Mouse (Mus musculus) midbrain, postnatal 0 days (tissue): ENCODE results near the gene Ccz1. TPM values are rescaled to one million over a fixed set of nuclear protein-coding genes. Genes with fewer than 3 reads are reported as not detected.

Experiments
- ATAC-seq: fragments of 200-750 bp; cut with Nextera tagmentation; 2 replicates; pipeline ENCODE4 v1.8.0; 2017; ENCODE audit warnings: moderate number of reproducible peaks, mild to moderate bottlenecking, moderate TSS enrichment, moderate library complexity; ENCODE audit not compliant: low FRiP score
- DNase-seq: peaks from one replicate; pipeline ENCODE4 v3.0.0-alpha.2; 2015; ENCODE audit warnings: low spot score
- H3K27ac ChIP-seq: fragments of 300-500 bp; sonication (generic); 2 replicates; pipeline ENCODE4 v1.5.1; 2014; ENCODE audit warnings: low read depth, mild to moderate bottlenecking, low read length, mixed read lengths
- H3K27me3 ChIP-seq: fragments of 300-500 bp; sonication (generic); 2 replicates; pipeline ENCODE4 v1.6.1; 2014; ENCODE audit warnings: low read length, control low read depth, mixed read lengths; ENCODE audit not compliant: insufficient read depth
- H3K36me3 ChIP-seq: fragments of 300-500 bp; sonication (generic); 2 replicates; pipeline ENCODE4 v1.6.1; 2014; ENCODE audit warnings: low read length, control low read depth, mixed read lengths; ENCODE audit not compliant: insufficient read depth
- H3K4me1 ChIP-seq: fragments of 300-500 bp; sonication (generic); 2 replicates; pipeline ENCODE4 v1.6.1; 2014; ENCODE audit warnings: mild to moderate bottlenecking, control low read depth, antibody characterized with exemption, low read length, mixed read lengths; ENCODE audit not compliant: insufficient read depth
- H3K4me2 ChIP-seq: fragments of 300-500 bp; sonication (generic); 2 replicates; pipeline ENCODE4 v1.6.1; 2014; ENCODE audit warnings: low read depth, mild to moderate bottlenecking, low read length, mixed read lengths; ENCODE audit not compliant: poor library complexity, severe bottlenecking
- H3K4me3 ChIP-seq: fragments of 300-500 bp; sonication (generic); 2 replicates; pipeline ENCODE4 v1.5.1; 2014; ENCODE audit warnings: low read depth, mild to moderate bottlenecking, low read length, moderate library complexity
- H3K9ac ChIP-seq: fragments of 300-500 bp; sonication (generic); replicated peaks from 2 replicates; pipeline ENCODE4 v1.6.1; 2014; ENCODE audit warnings: mild to moderate bottlenecking, low read length, moderate library complexity, mixed read lengths; ENCODE audit not compliant: poor library complexity, severe bottlenecking
- H3K9me3 ChIP-seq: fragments of 300-500 bp; sonication (generic); 2 replicates; pipeline ENCODE4 v1.6.1; 2016; ENCODE audit warnings: low read length, control low read depth
- CTCF ChIP-seq: IDR thresholded peaks from 2 replicates; pipeline ENCODE4 v1.5.1; 2016; ENCODE audit warnings: antibody characterized with exemption, mild to moderate bottlenecking
- WGBS: fragments of 180-500 bp; shearing (Covaris S2); extraction: QIAGEN DNeasy Blood & Tissue Kit; methylation state at CpG from one replicate; pipeline ENCODE4 v1.1.7; 2014; 5-methylcytosine and 5-hydroxymethylcytosine counted together
- polyA plus RNA-seq: library from polyadenylated mRNA; unstranded; fragments of >200 nt; fragmentation: Nextera tagmentation; extraction: Ambion mirVana; gene quantifications from 2 replicates; pipeline ENCODE4 v1.2.1, GENCODE M21; 2015
- total RNA-seq: library from RNA; depleted of rRNA; stranded (reverse); fragments of >200 nt; gene quantifications from 2 replicates; pipeline ENCODE4 v1.2.3, GENCODE M21; 2014

The Ccz1 gene
- total and polyA plus RNA-seq, 2 experiments from 2014 or later, result 46.9 to 70.3 TPM

DNA sequence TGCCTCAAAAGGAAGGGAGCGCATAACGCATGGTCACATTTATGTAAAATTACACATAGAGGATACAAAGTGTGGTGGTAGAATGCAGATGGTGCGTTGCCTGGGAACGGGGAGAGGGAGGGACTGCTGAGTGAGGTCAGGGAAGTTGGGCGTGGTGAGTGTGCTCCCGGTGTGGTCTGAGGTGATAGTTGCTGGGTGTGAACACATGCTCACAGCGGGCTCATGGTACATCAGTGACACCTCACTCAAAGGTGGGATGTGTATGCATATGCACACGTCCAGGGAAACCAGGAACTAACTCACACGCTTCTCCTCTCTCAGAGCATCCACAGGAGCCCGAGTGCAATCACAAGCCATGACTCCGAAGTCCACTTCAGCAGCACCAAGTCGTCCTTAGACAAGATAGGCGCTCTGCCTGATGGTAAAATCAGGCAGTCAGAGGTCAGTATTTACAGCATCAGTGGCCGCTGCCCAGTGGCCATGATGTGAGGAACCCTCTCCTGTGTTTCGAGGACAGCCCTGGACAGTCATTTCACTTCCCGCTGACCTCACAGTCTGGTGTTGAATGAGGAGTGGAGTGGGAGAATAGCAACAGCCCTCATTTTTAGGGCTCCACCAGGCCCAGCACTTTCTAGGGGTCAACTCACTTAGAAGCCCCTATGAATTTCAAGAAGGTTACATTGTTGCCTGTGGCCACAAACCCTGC, 37.8 kb downstream of the Ccz1 start:
- Histone ChIP-seq H3K4me3 (no peak overlapping the region), H3K27me3 (no peaks in the 10 kb centered on the region), H3K36me3 (no peaks in the 10 kb centered on the region), H3K4me1 (no peaks in the 10 kb centered on the region), H3K9ac (no peak overlapping the region), H3K27ac (no peak overlapping the region), H3K9me3 (no peaks in the 10 kb centered on the region), H3K4me2 (no peak overlapping the region)
- TF ChIP-seq CTCF, result no peak
- WGBS, result 82% methylated on average over 16 of the region's 16 CpGs
- ATAC-seq, result no peak
- DNase-seq, result no peak

DNA sequence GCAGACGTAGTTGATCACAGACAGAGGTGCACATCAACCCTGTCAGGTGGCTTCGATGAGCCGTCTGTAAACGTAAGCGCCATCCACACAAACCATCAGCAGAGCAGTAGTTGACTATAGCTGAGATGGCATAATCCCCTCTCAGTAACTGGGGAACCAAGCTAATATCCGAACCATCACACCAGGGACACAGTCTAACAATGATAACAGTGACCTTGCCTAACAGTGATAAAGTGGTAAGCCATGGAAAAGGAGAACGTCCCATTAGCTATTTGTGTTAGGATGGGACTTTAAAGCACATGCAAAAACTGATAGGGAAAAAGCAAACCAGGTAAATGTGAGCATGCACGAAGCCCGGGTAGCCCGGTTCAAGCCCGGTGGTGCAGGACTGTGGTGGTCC, 38.4 kb downstream of the Ccz1 start:
- ATAC-seq (no peak), DNase-seq (no peak)
- Histone ChIP-seq H3K36me3 (no peaks in the 10 kb centered on the region), H3K27me3 (no peaks in the 10 kb centered on the region), H3K27ac (no peak overlapping the region), H3K9me3 (no peaks in the 10 kb centered on the region), H3K4me2 (no peak overlapping the region), H3K4me3 (no peak overlapping the region), H3K9ac (no peak overlapping the region), H3K4me1 (no peaks in the 10 kb centered on the region)
- TF ChIP-seq CTCF, result no peak
- WGBS, result 87% methylated on average over 11 of the region's 11 CpGs

DNA sequence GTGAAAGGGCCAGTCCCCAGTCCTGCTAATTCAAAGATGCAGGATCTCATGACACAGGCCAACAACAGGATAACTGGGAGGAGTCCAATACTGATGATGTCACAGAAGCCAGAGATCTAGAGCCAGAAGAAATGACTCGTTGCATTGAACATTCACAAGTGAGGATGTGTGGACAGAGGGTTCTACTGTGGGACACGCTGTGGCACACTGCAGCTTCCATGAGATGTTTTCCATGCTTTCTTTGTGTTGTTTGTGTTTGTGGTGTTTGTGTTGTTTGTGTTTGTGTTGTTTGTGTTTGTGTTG, 39.1 kb downstream of the Ccz1 start:
- H3K4me2 ChIP-seq, result no peak overlapping the region
- no peaks in the 10 kb centered on the region for H3K4me1 ChIP-seq
- no peaks in the 10 kb centered on the region for H3K36me3 ChIP-seq
- no peak for TF ChIP-seq CTCF
- no peaks in the 10 kb centered on the region for H3K27me3 ChIP-seq
- H3K9me3 ChIP-seq, result no peaks in the 10 kb centered on the region
- ATAC-seq, result no peak
- H3K27ac ChIP-seq, result no peak overlapping the region
- H3K4me3 ChIP-seq, result no peak overlapping the region
- WGBS, result 56% methylated on average over 2 of the region's 2 CpGs
- no peak for DNase-seq
- H3K9ac ChIP-seq, result no peak overlapping the region

DNA sequence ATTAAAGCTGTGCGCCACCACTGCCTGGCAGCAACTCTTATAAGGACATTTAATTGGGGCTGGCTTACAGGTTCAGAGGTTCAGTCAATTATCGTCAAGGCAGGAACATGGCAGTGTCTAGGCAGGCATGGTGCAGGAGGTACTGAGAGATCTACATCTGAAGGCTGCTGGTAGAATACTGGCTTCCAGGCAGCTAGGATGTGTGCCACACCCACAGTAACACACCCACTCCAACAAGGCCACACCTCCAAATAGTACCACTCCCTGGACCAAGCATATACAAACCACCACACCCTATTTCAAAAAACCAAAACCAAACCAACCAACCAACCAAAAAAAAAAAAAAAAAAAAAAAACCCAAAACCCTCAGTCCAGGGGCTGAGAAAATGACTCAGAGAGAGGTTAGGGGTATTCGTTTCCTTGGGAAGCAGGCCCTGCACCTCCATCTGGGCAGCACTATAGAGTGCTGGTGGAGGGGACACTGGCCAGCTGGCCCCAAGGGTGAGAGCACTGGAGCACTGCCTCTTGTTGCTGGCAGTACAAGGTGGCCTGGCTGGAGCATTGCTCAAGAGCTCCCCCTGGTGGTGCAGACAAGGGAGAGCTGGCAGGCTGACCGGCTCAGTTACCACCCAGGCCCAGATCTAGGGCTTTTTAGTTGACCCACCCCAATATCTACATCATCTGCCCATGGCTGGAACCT, 39.6 kb downstream of the Ccz1 start:
- Histone ChIP-seq H3K4me2 (no peak overlapping the region), H3K36me3 (no peaks in the 10 kb centered on the region), H3K27me3 (no peaks in the 10 kb centered on the region), H3K4me3 (no peak overlapping the region), H3K9me3 (no peaks in the 10 kb centered on the region), H3K4me1 (no peaks in the 10 kb centered on the region), H3K9ac (no peak overlapping the region), H3K27ac (no peak overlapping the region)
- WGBS, result 50% methylated on average over 4 of the region's 4 CpGs
- TF ChIP-seq CTCF, result peak; percentile 78
- ATAC-seq, result no peak; the same call in 1 of the 2 replicates
- DNase-seq, result peak; percentile 55

DNA sequence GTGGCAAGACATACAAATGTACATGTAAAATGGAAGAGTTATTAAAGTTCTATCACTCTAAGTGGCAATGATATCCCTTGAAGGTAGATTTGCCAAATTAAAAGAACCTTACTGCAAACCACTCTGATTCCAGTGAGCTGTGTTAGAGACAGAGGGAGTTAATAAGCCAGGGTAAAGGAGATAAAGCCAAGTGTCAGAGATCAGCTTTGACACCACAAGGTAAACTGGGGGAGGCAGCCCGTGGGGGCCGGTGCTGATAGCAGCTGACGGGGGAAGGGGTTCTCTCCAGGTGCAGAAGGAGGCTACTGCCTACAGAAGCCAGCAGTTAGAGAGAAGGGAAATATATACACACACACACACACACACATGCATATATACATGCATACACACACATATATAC, 42.0 kb downstream of the Ccz1 start:
- Histone ChIP-seq H3K36me3 (no peaks in the 10 kb centered on the region), H3K27me3 (no peaks in the 10 kb centered on the region), H3K9ac (no peak overlapping the region), H3K4me3 (no peak overlapping the region), H3K27ac (no peak overlapping the region), H3K4me1 (no peaks in the 10 kb centered on the region), H3K4me2 (no peak overlapping the region), H3K9me3 (no peaks in the 10 kb centered on the region)
- DNase-seq, result no peak
- no peak for TF ChIP-seq CTCF
- ATAC-seq, result no peak
- WGBS, result 63% methylated on average over 3 of the region's 3 CpGs

DNA sequence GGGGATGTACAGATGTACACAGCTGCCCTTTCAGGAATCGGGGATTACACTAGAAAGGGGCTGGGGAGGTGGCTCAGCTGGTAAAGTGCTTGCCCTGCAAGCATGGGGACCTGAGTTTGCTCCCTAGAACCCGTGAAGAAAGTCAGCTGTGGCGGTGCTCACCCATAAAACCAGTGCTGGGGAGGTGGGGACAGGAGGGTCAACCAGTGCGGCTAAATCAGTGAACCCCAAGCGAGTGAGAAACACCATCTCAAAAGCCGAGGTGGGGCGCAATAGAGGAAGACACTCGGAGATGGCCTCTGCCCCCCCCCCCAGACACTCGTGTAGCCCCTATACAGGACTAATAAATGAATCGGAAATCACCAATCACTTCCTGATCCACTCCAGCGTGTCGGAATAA, 48.0 kb downstream of the Ccz1 start:
- TF ChIP-seq CTCF, result no peak
- Histone ChIP-seq H3K4me2 (no peak overlapping the region), H3K27me3 (no peaks in the 10 kb centered on the region), H3K4me3 (no peak overlapping the region), H3K36me3 (no peaks in the 10 kb centered on the region; the same call in 1 of the 2 replicates), H3K4me1 (no peaks in the 10 kb centered on the region), H3K9ac (no peak overlapping the region), H3K9me3 (no peaks in the 10 kb centered on the region), H3K27ac (no peak overlapping the region)
- DNase-seq (no peak), ATAC-seq (no peak)
- 92% methylated on average over 12 of the region's 12 CpGs for WGBS
